Mouse (Mus musculus): Measurements from ENCODE around the gene 0610030E20Rik. TPM values are rescaled to one million over a fixed set of nuclear protein-coding genes. Genes with fewer than 3 reads are reported as not detected.

The 0610030E20Rik gene
- total RNA-seq (2014; fragmentation: Nextera tagmentation) (24.9 and 34.0 TPM in 2 replicates), total RNA-seq (2017) (17.2 and 17.6 TPM in 2 replicates)

- ATAC-seq (replicated peaks; ENCODE audit: poor library complexity, severe bottlenecking) = peak; percentile 49
Observed at GRCm38 (mm10) chr6:72347166-72347941, at the start of gene 0610030E20Rik. TSS of gene 0610030E20Rik (plus strand) at chr6:72347317.

- no peak for ATAC-seq (replicated peaks; ENCODE audit: poor library complexity, severe bottlenecking)
Observed at GRCm38 (mm10) chr6:72297825-72298224, 49.3 kb upstream of the 0610030E20Rik start.

GRCm38 (mm10) chr6:72302349-72302925, 44.7 kb upstream of the 0610030E20Rik start:
- ATAC-seq (replicated peaks; ENCODE audit: poor library complexity, severe bottlenecking) = no peak

GRCm38 (mm10) chr6:72303510-72303909, 43.6 kb upstream of the 0610030E20Rik start:
- no peak for ATAC-seq (replicated peaks; ENCODE audit: poor library complexity, severe bottlenecking)

GRCm38 (mm10) chr6:72312198-72312597, 34.9 kb upstream of the 0610030E20Rik start:
- ATAC-seq (replicated peaks; ENCODE audit: poor library complexity, severe bottlenecking) = no peak

GRCm38 (mm10) chr6:72313124-72313867, 33.8 kb upstream of the 0610030E20Rik start:
- ATAC-seq (replicated peaks; ENCODE audit: poor library complexity, severe bottlenecking) = no peak

GRCm38 (mm10) chr6:72315384-72315783, 31.7 kb upstream of the 0610030E20Rik start:
- no peak for ATAC-seq (replicated peaks; ENCODE audit: poor library complexity, severe bottlenecking)

GRCm38 (mm10) chr6:72316044-72316443, 31.1 kb upstream of the 0610030E20Rik start:
- ATAC-seq (replicated peaks; ENCODE audit: poor library complexity, severe bottlenecking) = no peak

GRCm38 (mm10) chr6:72318440-72318839, 28.7 kb upstream of the 0610030E20Rik start:
- ATAC-seq (replicated peaks; ENCODE audit: poor library complexity, severe bottlenecking) = no peak

GRCm38 (mm10) chr6:72319019-72319418, 28.1 kb upstream of the 0610030E20Rik start:
- ATAC-seq (replicated peaks; ENCODE audit: poor library complexity, severe bottlenecking) = 0 out of 2 replicates have a peak, but pooled peaks have one; percentile 30

GRCm38 (mm10) chr6:72322936-72323335, 24.2 kb upstream of the 0610030E20Rik start:
- ATAC-seq (replicated peaks; ENCODE audit: poor library complexity, severe bottlenecking) = no peak

GRCm38 (mm10) chr6:72323786-72324508, 23.2 kb upstream of the 0610030E20Rik start:
- no peak for ATAC-seq (replicated peaks; ENCODE audit: poor library complexity, severe bottlenecking)

- 0 out of 2 replicates have a peak, but pooled peaks have one; percentile 47 for ATAC-seq (replicated peaks; ENCODE audit: poor library complexity, severe bottlenecking)
Observed at GRCm38 (mm10) chr6:72326274-72326673, 20.8 kb upstream of the 0610030E20Rik start.

- ATAC-seq (replicated peaks; ENCODE audit: poor library complexity, severe bottlenecking) = peak; percentile 82
Observed at GRCm38 (mm10) chr6:72329019-72329418, 18.1 kb upstream of the 0610030E20Rik start.

GRCm38 (mm10) chr6:72330133-72330532, 17.0 kb upstream of the 0610030E20Rik start:
- ATAC-seq (replicated peaks; ENCODE audit: poor library complexity, severe bottlenecking) = no peak

GRCm38 (mm10) chr6:72333111-72333510, 14.0 kb upstream of the 0610030E20Rik start:
- ATAC-seq (replicated peaks; ENCODE audit: poor library complexity, severe bottlenecking) = peak; percentile 80

GRCm38 (mm10) chr6:72340481-72340880, 6.6 kb upstream of the 0610030E20Rik start:
- ATAC-seq (replicated peaks; ENCODE audit: poor library complexity, severe bottlenecking) = no peak

- no peak for ATAC-seq (replicated peaks; ENCODE audit: poor library complexity, severe bottlenecking)
Observed at GRCm38 (mm10) chr6:72344396-72345073, 2.6 kb upstream of the 0610030E20Rik start.

- peak; percentile 78 for ATAC-seq (replicated peaks; ENCODE audit: poor library complexity, severe bottlenecking)
Observed at GRCm38 (mm10) chr6:72345074-72345567, 2.0 kb upstream of the 0610030E20Rik start, which contains the start of gene Usp39. TSS of gene Usp39 (minus strand) at chr6:72345184.

Measured in granulocyte monocyte progenitor cell, adult 5-6 weeks (primary cell).